Mouse (Mus musculus) limb, embryonic 14.5 days (tissue): ENCODE data around the gene Pheta1. TPM values are rescaled to one million over a fixed set of nuclear protein-coding genes. Genes with fewer than 3 reads are reported as not detected.
A peak's percentile ranks its signal among the peaks of the same experiment; 100 is the strongest.

Experiments
- ATAC-seq: fragments of 200-750 bp; cut with Nextera tagmentation; 2 replicates; pipeline ENCODE4 v1.8.0; 2017; ENCODE audit warnings: low read depth, moderate number of reproducible peaks, moderate TSS enrichment; ENCODE audit not compliant: low FRiP score
- DNase-seq: peaks from one replicate; pipeline ENCODE4 v3.0.0-alpha.2; 2015; ENCODE audit warnings: low spot score
- H3K27ac ChIP-seq: fragments of 300-500 bp; sonication (generic); replicated peaks from 2 replicates; pipeline ENCODE4 v1.5.1; 2014; ENCODE audit warnings: low read depth, mild to moderate bottlenecking, low read length, moderate library complexity, mixed read lengths
- H3K27me3 ChIP-seq: fragments of 300-500 bp; sonication (generic); 2 replicates; pipeline ENCODE4 v1.6.1; 2014; ENCODE audit warnings: low read length, mixed read lengths; ENCODE audit not compliant: control insufficient read depth, insufficient read depth
- H3K36me3 ChIP-seq: fragments of 300-500 bp; sonication (generic); 2 replicates; pipeline ENCODE4 v1.6.1; 2014; ENCODE audit warnings: mild to moderate bottlenecking, low read length, moderate library complexity, mixed read lengths; ENCODE audit not compliant: control insufficient read depth, insufficient read depth
- H3K4me1 ChIP-seq: fragments of 300-500 bp; sonication (generic); 2 replicates; pipeline ENCODE4 v1.6.1; 2014; ENCODE audit warnings: antibody characterized with exemption, low read length, mixed read lengths; ENCODE audit not compliant: control insufficient read depth, insufficient read depth
- H3K4me2 ChIP-seq: fragments of 300-500 bp; sonication (generic); replicated peaks from 2 replicates; pipeline ENCODE4 v1.6.1; 2014; ENCODE audit warnings: low read depth, mild to moderate bottlenecking, low read length, moderate library complexity; ENCODE audit not compliant: severe bottlenecking
- H3K4me3 ChIP-seq: fragments of 300-500 bp; sonication (generic); replicated peaks from 2 replicates; pipeline ENCODE4 v1.5.1; 2014; ENCODE audit warnings: low read length
- H3K9ac ChIP-seq: fragments of 300-500 bp; sonication (generic); 2 replicates; pipeline ENCODE4 v1.6.1; 2014; ENCODE audit warnings: mild to moderate bottlenecking, low read depth, low read length, moderate library complexity; ENCODE audit not compliant: severe bottlenecking
- H3K9me3 ChIP-seq: fragments of 300-500 bp; sonication (generic); 2 replicates; pipeline ENCODE4 v1.6.1; 2016; ENCODE audit warnings: low read length; ENCODE audit not compliant: control insufficient read depth
- POLR2A ChIP-seq: fragments of 200-500 bp; IDR thresholded peaks from 2 replicates; pipeline ENCODE4 v1.8.0; 2012; ENCODE audit warnings: inconsistent platforms, mild to moderate bottlenecking, moderate library complexity, borderline replicate concordance; ENCODE audit not compliant: insufficient read depth, insufficient read length; ENCODE audit errors: extremely low read depth
- WGBS: fragments of 180-500 bp; shearing (Covaris S2); extraction: QIAGEN DNeasy Blood & Tissue Kit; methylation state at CpG from one replicate; pipeline ENCODE4 v1.1.7; 2014; 5-methylcytosine and 5-hydroxymethylcytosine counted together
- polyA plus RNA-seq, 2 experiments: library from polyadenylated mRNA; depleted of rRNA in 1 of 2; stranded (reverse) in 1 of 2; unstranded in 1 of 2; fragments of >200 nt; fragmentation: Nextera tagmentation in 1 of 2; extraction: Ambion mirVana in 1 of 2; gene quantifications; 2 replicates each; pipeline versions ENCODE4 v1.2.1 to v1.2.3; 2012 to 2014

The Pheta1 gene
- polyA plus RNA-seq, 2 experiments, result 21.3 to 30.1 TPM

GRCm38 (mm10) chr5:121832376-121833155 lies 16.2 kb upstream of the Pheta1 start:
- ATAC-seq, result no peak
- no peak for DNase-seq

GRCm38 (mm10) chr5:121833159-121833558 lies 15.6 kb upstream of the Pheta1 start:
- no peak for DNase-seq
- Histone ChIP-seq H3K4me1 (peaks cover 45% of the 10 kb centered on the region), H3K9me3 (no peaks in the 10 kb centered on the region), H3K4me2 (peak overlapping the region; percentile 11; the same call in 1 of the 2 replicates), H3K27me3 (peaks cover 3% of the 10 kb centered on the region; the same call in 1 of the 2 replicates), H3K36me3 (peaks cover 6% of the 10 kb centered on the region; the same call in 1 of the 2 replicates), H3K27ac (no peak overlapping the region), H3K4me3 (no peak overlapping the region), H3K9ac (no peak overlapping the region)
- no peak for ATAC-seq
- 95% methylated on average over 2 of the region's 2 CpGs for WGBS
- TF ChIP-seq POLR2A, result no peak

More at GRCm38 (mm10) chr5:121832376-121833155, 16.2 kb upstream of the Pheta1 start:
- peaks cover 10% of the 10 kb centered on the region; the same call in 1 of the 2 replicates for H3K36me3 ChIP-seq
- peaks cover 4% of the 10 kb centered on the region; the same call in 1 of the 2 replicates for H3K27me3 ChIP-seq
- 86% methylated on average over 5 of the region's 6 CpGs for WGBS
- no peak overlapping the region for H3K27ac ChIP-seq
- no peak overlapping the region for H3K9ac ChIP-seq
- H3K9me3 ChIP-seq, result no peaks in the 10 kb centered on the region
- peaks cover 39% of the 10 kb centered on the region for H3K4me1 ChIP-seq
- no peak overlapping the region for H3K4me3 ChIP-seq
- no peak for TF ChIP-seq POLR2A
- H3K4me2 ChIP-seq, result no peak overlapping the region

DNA sequence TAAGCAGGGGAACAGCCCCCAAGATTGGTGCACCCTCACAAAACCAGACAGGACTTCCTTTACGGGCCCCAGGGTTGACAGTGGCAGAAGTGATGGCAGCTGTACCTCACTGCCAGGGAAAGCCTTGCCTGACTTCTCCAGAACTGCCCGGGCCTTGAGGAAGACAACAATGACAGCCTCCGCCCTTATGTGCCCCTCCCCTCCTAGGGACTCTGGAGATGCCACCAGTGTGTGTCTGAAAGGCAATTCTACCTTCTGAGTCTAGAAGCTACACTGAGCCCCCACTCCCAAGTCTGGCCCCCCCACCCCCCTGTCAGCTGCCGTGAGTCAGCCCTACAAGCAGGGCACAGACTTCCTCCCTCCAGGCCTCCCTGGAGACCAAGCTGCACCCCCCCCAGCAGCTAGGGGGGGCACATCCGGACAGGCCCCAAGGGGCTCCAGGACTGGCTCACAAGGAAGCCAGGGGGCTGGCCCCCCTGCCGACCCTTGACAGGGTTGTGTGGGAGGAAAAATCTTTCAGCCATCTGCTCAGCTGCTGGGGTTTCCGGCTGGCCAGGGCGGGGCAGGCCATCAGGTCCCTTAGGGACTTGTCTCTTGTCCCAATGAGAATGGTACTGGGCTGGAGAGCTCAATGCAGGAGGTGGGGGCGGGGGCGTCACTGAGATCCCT lies 15.1 kb upstream of the Pheta1 start:
- peaks cover 47% of the 10 kb centered on the region for H3K4me1 ChIP-seq
- peaks cover under 1% of the 10 kb centered on the region; the same call in 1 of the 2 replicates for H3K36me3 ChIP-seq
- peak overlapping the region; percentile 12; the same call in 1 of the 2 replicates for H3K9ac ChIP-seq
- TF ChIP-seq POLR2A, result no peak
- no peak overlapping the region for H3K27ac ChIP-seq
- WGBS, result 38% methylated on average over 10 of the region's 10 CpGs
- no peaks in the 10 kb centered on the region for H3K9me3 ChIP-seq
- H3K27me3 ChIP-seq, result peaks cover under 1% of the 10 kb centered on the region; the same call in 1 of the 2 replicates
- peak overlapping the region; percentile 11; the same call in 1 of the 2 replicates for H3K4me2 ChIP-seq
- ATAC-seq (no peak), DNase-seq (no peak)
- no peak overlapping the region for H3K4me3 ChIP-seq

DNA sequence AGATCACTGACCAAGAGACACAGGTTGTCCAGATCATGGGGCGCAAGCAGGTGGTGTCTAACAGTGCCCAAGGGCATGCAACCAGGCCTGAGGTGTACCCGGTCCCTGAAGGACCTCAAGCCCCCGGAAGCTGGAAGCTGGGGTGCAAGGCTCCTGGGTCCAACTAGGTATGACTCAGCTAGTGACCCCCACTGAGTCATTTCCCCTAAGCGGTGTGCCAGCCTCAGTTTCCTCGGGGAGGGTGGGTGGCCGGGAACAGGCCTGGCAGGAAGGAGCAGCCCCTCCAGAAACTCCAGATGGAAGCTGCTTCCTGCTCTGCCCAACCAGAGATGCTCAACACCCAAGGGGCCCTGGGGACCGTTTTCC lies 14.6 kb upstream of the Pheta1 start:
- H3K27ac ChIP-seq, result no peak overlapping the region
- H3K9ac ChIP-seq, result no peak overlapping the region
- no peak for ATAC-seq
- peaks cover 5% of the 10 kb centered on the region; the same call in 1 of the 2 replicates for H3K27me3 ChIP-seq
- H3K9me3 ChIP-seq, result no peaks in the 10 kb centered on the region
- no peak for DNase-seq
- TF ChIP-seq POLR2A, result no peak
- no peak overlapping the region for H3K4me3 ChIP-seq
- H3K4me2 ChIP-seq, result peak overlapping the region; percentile 11; the same call in 1 of the 2 replicates
- WGBS, result 72% methylated on average over 7 of the region's 7 CpGs
- no peaks in the 10 kb centered on the region for H3K36me3 ChIP-seq
- H3K4me1 ChIP-seq, result peaks cover 46% of the 10 kb centered on the region

GRCm38 (mm10) chr5:121834991-121835747 lies 13.6 kb upstream of the Pheta1 start:
- no peak for DNase-seq
- Histone ChIP-seq H3K9me3 (no peaks in the 10 kb centered on the region), H3K4me3 (peak overlapping the region; percentile 82), H3K4me2 (peak overlapping the region; percentile 94), H3K27ac (0 out of 2 replicates have a peak overlapping the region, but pooled peaks have one; percentile 19), H3K9ac (peak overlapping the region; percentile 69), H3K36me3 (no peaks in the 10 kb centered on the region), H3K27me3 (peaks cover 5% of the 10 kb centered on the region; the same call in 1 of the 2 replicates), H3K4me1 (peaks cover 46% of the 10 kb centered on the region)
- ATAC-seq, result no peak
- no peak for TF ChIP-seq POLR2A
- WGBS, result 18% methylated on average over 12 of the region's 12 CpGs
